ENCODE assay signal across 13 mouse cellular contexts in genomic region chr2:146262215-146262614, GRCm38 (mm10). TPM values are rescaled to one million over a fixed set of nuclear protein-coding genes. Genes with fewer than 3 reads are reported as not detected.
A peak's percentile ranks its signal among the peaks of the same experiment; 100 is the strongest.
DNase-seq lines count a peak whose midpoint lies in the region; ATAC-seq and TF ChIP-seq lines count a peak whose summit lies in the region.
"Had no signal": no experiment of that assay in that cellular context is flagged by ENCODE, and none has a peak within 500 bp of the region (broad histone marks: within the 10 kb centered on the region; RNA-seq: fewer than 3 reads in every experiment).

No protein-coding gene starts in this region.

- DNase-seq in lung, postnatal 14 days = no peak
- peak; percentile 75 for DNase-seq in midbrain, embryonic 10.5 days (ENCODE audit: low spot score)
- no peak for DNase-seq in ovary, postnatal 36 days (ENCODE audit: low spot score)
- DNase-seq in heart, postnatal 25 days (ENCODE audit: low spot score) = no peak
- DNase-seq in gastrocnemius, adult 2 months = no peak
- DNase-seq: adrenal gland, postnatal 36 days; right cerebral cortex, postnatal 4 days; thymus, adult 18-20 months had no signal

- H3K9ac ChIP-seq in lung, embryonic 15.5 days = no peak overlapping the region
- H3K9ac ChIP-seq in forebrain, embryonic 16.5 days (replicated peaks; ENCODE audit: low read depth, low read length) = no peak overlapping the region
- H3K9ac ChIP-seq: intestine, embryonic 15.5 days had no signal

- no peaks in the 10 kb centered on the region for H3K27me3 ChIP-seq in lung, embryonic 15.5 days
- no peaks in the 10 kb centered on the region for H3K27me3 ChIP-seq in forebrain, embryonic 16.5 days (replicated peaks; ENCODE audit: control insufficient read depth, insufficient read depth, low read length)
- H3K27me3 ChIP-seq in midbrain, embryonic 10.5 days (ENCODE audit: low read depth, poor library complexity, severe bottlenecking) = peaks cover 85% of the 10 kb centered on the region
- H3K27me3 ChIP-seq: intestine, embryonic 15.5 days had no signal

- no peak overlapping the region for H3K27ac ChIP-seq in lung, embryonic 15.5 days
- peak overlapping the region; percentile 62 for H3K27ac ChIP-seq in forebrain, embryonic 16.5 days (ENCODE audit: low read length)
- H3K27ac ChIP-seq in midbrain, embryonic 10.5 days (replicated peaks) = peak overlapping the region; percentile 38; the same call in 1 of the 2 replicates
- H3K27ac ChIP-seq in gastrocnemius, adult 2 months = no peak overlapping the region
- H3K27ac ChIP-seq: intestine, embryonic 15.5 days had no signal

- no peak overlapping the region for H3K4me3 ChIP-seq in lung, embryonic 15.5 days
- no peak overlapping the region for H3K4me3 ChIP-seq in forebrain, embryonic 16.5 days (replicated peaks; ENCODE audit: low read length)
- no peak overlapping the region for H3K4me3 ChIP-seq in midbrain, embryonic 10.5 days
- no peak overlapping the region for H3K4me3 ChIP-seq in gastrocnemius, adult 2 months
- H3K4me3 ChIP-seq: intestine, embryonic 15.5 days had no signal

- 50% methylated on average over 10 of the region's 10 CpGs for WGBS in lung, embryonic 15.5 days
- WGBS in forebrain, embryonic 16.5 days = 6% methylated on average over 10 of the region's 10 CpGs
- 12% methylated on average over 10 of the region's 10 CpGs for WGBS in midbrain, embryonic 10.5 days

- intact Hi-C loops in heart, postnatal 25 days (cut with DNase I) = no loop called here
- intact Hi-C loops in gastrocnemius, adult 2 months (cut with DNase I) = no loop called here

- H3K4me1 ChIP-seq in lung, embryonic 15.5 days = no peaks in the 10 kb centered on the region
- H3K4me1 ChIP-seq in forebrain, embryonic 16.5 days (replicated peaks; ENCODE audit: control insufficient read depth, insufficient read depth, low read length) = peaks cover 50% of the 10 kb centered on the region
- peaks cover 55% of the 10 kb centered on the region for H3K4me1 ChIP-seq in midbrain, embryonic 10.5 days
- H3K4me1 ChIP-seq: intestine, embryonic 15.5 days had no signal

- TF ChIP-seq CTCF in gastrocnemius, adult 2 months (IDR thresholded peaks at IDR 0.05) = no peak

- ATAC-seq in lung, embryonic 15.5 days (ENCODE audit: borderline replicate concordance, extremely low read depth, low FRiP score, low TSS enrichment) = 0 out of 2 replicates have a peak, but pooled peaks have one; percentile 5
- peak; percentile 88 for ATAC-seq in forebrain, embryonic 16.5 days
- ATAC-seq: intestine, embryonic 15.5 days had no signal

- H3K4me2 ChIP-seq in lung, embryonic 15.5 days = no peak overlapping the region
- H3K4me2 ChIP-seq in forebrain, embryonic 16.5 days (ENCODE audit: low read length) = no peak overlapping the region
- H3K4me2 ChIP-seq: intestine, embryonic 15.5 days had no signal

- H3K9me3 ChIP-seq in lung, embryonic 15.5 days = no peaks in the 10 kb centered on the region
- H3K9me3 ChIP-seq in forebrain, embryonic 16.5 days (ENCODE audit: control insufficient read depth, low read length) = no peaks in the 10 kb centered on the region
- no peaks in the 10 kb centered on the region for H3K9me3 ChIP-seq in midbrain, embryonic 10.5 days (replicated peaks)
- H3K9me3 ChIP-seq: intestine, embryonic 15.5 days had no signal

- no peaks in the 10 kb centered on the region for H3K36me3 ChIP-seq in lung, embryonic 15.5 days
- no peaks in the 10 kb centered on the region for H3K36me3 ChIP-seq in forebrain, embryonic 16.5 days (ENCODE audit: control insufficient read depth, insufficient read depth)
- no peaks in the 10 kb centered on the region for H3K36me3 ChIP-seq in midbrain, embryonic 10.5 days
- H3K36me3 ChIP-seq: intestine, embryonic 15.5 days had no signal

RNA-seq across cellular contexts. Expression of gene Insm1, which starts 40.5 kb away (rescaled TPM):
- 0.11 and 0.15 TPM in 2 replicates for polyA plus RNA-seq in lung, embryonic 15.5 days (2015; fragmentation: Nextera tagmentation; extraction: Ambion mirVana)
- polyA plus RNA-seq in forebrain, embryonic 16.5 days (2015; fragmentation: Nextera tagmentation; extraction: Ambion mirVana) = 9.1 and 11.8 TPM in 2 replicates
- 3.0 and 4.7 TPM in 2 replicates for polyA plus RNA-seq in midbrain, embryonic 10.5 days (2016; fragmentation: Nextera tagmentation; extraction: Ambion mirVana)
- total RNA-seq in heart, postnatal 25 days (2021) = not detected
- not detected for total RNA-seq in gastrocnemius, adult 2 months (2021)
- total RNA-seq: common myeloid progenitor, adult 5-6 weeks had no signal
- polyA plus RNA-seq: gonadal fat pad, adult 2 months had no signal

Comparison
In these comparisons a context has a peak if more than half of its experiments do, and no peak if none do; other contexts are left out.
1. H3K27ac ChIP-seq: peak in forebrain, embryonic 16.5 days (single experiment) and midbrain, embryonic 10.5 days (single experiment); none in lung, embryonic 15.5 days (single experiment) and gastrocnemius, adult 2 months (single experiment).